Mouse (Mus musculus): ENCODE measurements around the gene Slc26a1. TPM values are rescaled to one million over a fixed set of nuclear protein-coding genes. Genes with fewer than 3 reads are reported as not detected.

The Slc26a1 gene
- polyA plus RNA-seq (2014; fragmentation: Illumina TruSeq; extraction: RNeasy Lipid Tissue Mini Kit (QIAGEN cat#74804); ENCODE audit: low read depth, low replicate concordance) = not detected

GRCm38 (mm10) chr5:108675251-108675816 lies at the start of gene Slc26a1:
Gene Slc26a1 (minus strand): TSS chr5:108675569.

GRCm38 (mm10) chr5:108692271-108692670 lies 16.9 kb upstream of the Slc26a1 start, which contains the start of gene Fgfrl1:
Gene Fgfrl1 (plus strand): TSS chr5:108692382.

DNA sequence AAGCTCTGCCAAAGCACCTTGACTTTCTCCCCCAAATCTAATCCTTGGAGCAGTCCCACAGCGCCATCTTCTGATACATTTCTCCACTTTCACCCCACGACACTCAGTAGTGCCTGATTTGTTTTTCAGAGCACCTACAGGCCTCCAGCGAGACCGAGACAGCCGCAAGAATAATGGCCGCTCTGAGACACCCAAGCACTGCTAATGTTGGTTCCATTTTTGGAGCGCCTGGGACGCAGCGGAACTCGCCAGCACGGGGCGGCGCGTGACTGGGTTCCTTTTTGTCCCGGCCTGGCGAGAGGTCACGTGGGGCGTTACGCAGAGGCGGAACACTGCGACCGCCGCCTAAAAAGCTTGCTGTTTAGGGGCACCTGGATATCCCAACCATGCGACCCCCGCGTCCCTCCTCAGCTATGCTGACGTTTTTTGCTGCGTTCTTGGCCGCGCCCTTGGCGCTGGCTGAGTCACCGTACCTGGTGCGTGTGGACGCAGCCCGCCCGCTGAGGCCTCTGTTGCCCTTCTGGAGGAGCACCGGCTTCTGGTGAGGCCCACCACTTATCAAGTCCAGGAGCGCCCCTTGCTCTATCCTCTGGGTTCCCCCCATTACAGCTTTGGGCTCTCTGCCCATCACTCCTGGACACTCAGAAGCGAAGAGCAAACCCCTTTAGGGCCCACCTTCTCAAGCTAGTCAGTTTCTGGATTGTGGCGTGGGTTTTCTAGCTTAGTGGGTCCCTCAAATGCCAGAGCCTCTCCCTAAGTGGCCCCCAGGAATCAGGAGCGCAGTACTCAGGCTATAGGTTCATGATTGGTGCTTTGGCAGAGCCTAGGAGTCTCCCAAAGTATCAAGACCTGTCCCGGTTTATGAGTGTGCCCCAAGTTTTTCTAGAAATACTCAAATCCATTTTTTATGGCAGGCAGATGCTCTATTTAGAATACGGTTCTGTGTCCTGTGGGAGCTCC lies 6.1 kb downstream of the Slc26a1 start, which contains the start of gene Dgkq:
Gene Dgkq, minus strand, starts transcription at position 696 of the 960 bp plus-strand sequence.

DNA sequence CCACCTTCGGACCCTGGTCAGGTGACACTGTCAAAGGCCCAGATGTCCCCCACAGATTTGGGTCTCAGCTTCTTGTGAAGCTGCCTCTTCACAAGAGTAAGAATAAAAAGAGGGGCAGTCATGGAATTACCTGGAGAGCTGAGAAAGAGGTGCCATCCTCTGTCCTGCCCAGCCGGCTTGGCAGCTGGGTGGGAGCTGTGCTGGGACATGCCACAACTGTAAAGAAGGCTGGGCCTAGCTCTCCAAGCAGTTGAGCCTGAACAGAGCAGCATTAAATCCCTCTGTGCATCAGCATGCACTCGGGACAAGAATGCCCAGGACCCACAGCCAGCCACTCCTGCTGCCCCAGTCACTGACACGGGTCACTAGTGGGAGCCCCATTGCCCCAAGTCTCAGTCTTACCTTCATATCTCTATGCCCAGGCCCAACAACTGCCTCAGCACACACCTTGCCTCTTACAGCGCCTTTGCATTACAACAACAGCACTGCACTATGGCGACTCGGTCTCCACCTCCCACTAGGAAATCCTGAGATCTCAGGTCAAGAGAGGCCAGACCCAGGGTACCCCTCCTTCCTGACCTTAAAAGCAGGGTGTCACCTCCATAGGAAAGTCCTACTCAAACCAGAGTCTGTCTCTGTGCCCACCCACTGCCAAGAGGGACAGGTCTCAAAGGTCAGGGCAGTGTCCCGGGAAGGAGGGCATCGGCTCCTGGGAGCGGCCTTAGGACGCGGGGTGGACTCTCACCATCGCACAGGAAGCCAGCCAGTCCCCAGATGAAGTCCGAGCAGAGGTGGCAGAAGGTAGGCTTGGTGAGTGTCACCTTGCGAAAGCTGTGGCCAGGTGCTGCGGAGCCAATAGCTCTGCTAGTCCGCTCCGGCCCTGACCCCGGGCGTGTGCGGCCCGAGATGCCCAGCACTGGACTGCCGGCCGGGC lies 15.4 kb downstream of the Slc26a1 start, which contains the start of gene Idua:
Gene Idua, plus strand, starts transcription at position 634 of the 934 bp plus-strand sequence.

GRCm38 (mm10) chr5:108629634-108630483 lies 45.5 kb downstream of the Slc26a1 start, which contains the start of the genes Gak and Tmem175:
Gene Gak (minus strand): TSS chr5:108629755.
Gene Tmem175 (plus strand): TSS chr5:108629770.

Other genes starting within 250 kb of the Slc26a1 start
- 30.3 TPM for gene Atp5k, start 241.1 kb downstream of the Slc26a1 start, polyA plus RNA-seq (2014; fragmentation: Illumina TruSeq; extraction: RNeasy Lipid Tissue Mini Kit (QIAGEN cat#74804); ENCODE audit: low read depth, low replicate concordance)
- gene Mfsd7a, start 226.7 kb downstream of the Slc26a1 start, polyA plus RNA-seq (2014; fragmentation: Illumina TruSeq; extraction: RNeasy Lipid Tissue Mini Kit (QIAGEN cat#74804); ENCODE audit: low read depth, low replicate concordance) = 0.08 TPM
- 9.6 TPM for gene Pcgf3, start 214.3 kb downstream of the Slc26a1 start, polyA plus RNA-seq (2014; fragmentation: Illumina TruSeq; extraction: RNeasy Lipid Tissue Mini Kit (QIAGEN cat#74804); ENCODE audit: low read depth, low replicate concordance)
- 0.29 TPM for gene Cplx1, start 125.5 kb downstream of the Slc26a1 start, polyA plus RNA-seq (2014; fragmentation: Illumina TruSeq; extraction: RNeasy Lipid Tissue Mini Kit (QIAGEN cat#74804); ENCODE audit: low read depth, low replicate concordance)
- gene Gak, start 45.8 kb downstream of the Slc26a1 start, polyA plus RNA-seq (2014; fragmentation: Illumina TruSeq; extraction: RNeasy Lipid Tissue Mini Kit (QIAGEN cat#74804); ENCODE audit: low read depth, low replicate concordance) = 26.0 TPM
- gene Tmem175, start 45.8 kb downstream of the Slc26a1 start, polyA plus RNA-seq (2014; fragmentation: Illumina TruSeq; extraction: RNeasy Lipid Tissue Mini Kit (QIAGEN cat#74804); ENCODE audit: low read depth, low replicate concordance) = 43.3 TPM
- 1.4 TPM for gene Idua, start 15.2 kb downstream of the Slc26a1 start, polyA plus RNA-seq (2014; fragmentation: Illumina TruSeq; extraction: RNeasy Lipid Tissue Mini Kit (QIAGEN cat#74804); ENCODE audit: low read depth, low replicate concordance)
- 1.6 TPM for gene Dgkq, start 5.9 kb downstream of the Slc26a1 start, polyA plus RNA-seq (2014; fragmentation: Illumina TruSeq; extraction: RNeasy Lipid Tissue Mini Kit (QIAGEN cat#74804); ENCODE audit: low read depth, low replicate concordance)
- 2.9 TPM for gene Fgfrl1, start 16.8 kb upstream of the Slc26a1 start, polyA plus RNA-seq (2014; fragmentation: Illumina TruSeq; extraction: RNeasy Lipid Tissue Mini Kit (QIAGEN cat#74804); ENCODE audit: low read depth, low replicate concordance)
- 12.3 TPM for gene Rnf212, start 99.4 kb upstream of the Slc26a1 start, polyA plus RNA-seq (2014; fragmentation: Illumina TruSeq; extraction: RNeasy Lipid Tissue Mini Kit (QIAGEN cat#74804); ENCODE audit: low read depth, low replicate concordance)
- not detected for gene Tmed11, start 119.8 kb upstream of the Slc26a1 start, polyA plus RNA-seq (2014; fragmentation: Illumina TruSeq; extraction: RNeasy Lipid Tissue Mini Kit (QIAGEN cat#74804); ENCODE audit: low read depth, low replicate concordance)
- not detected for gene Vmn2r8, start 133.3 kb upstream of the Slc26a1 start, polyA plus RNA-seq (2014; fragmentation: Illumina TruSeq; extraction: RNeasy Lipid Tissue Mini Kit (QIAGEN cat#74804); ENCODE audit: low read depth, low replicate concordance)
- gene Vmn2r9, start 177.0 kb upstream of the Slc26a1 start, polyA plus RNA-seq (2014; fragmentation: Illumina TruSeq; extraction: RNeasy Lipid Tissue Mini Kit (QIAGEN cat#74804); ENCODE audit: low read depth, low replicate concordance) = not detected

Measured in testis, adult 10 weeks (tissue).